8 mouse cellular contexts compared by ENCODE assay signal in genomic region chr7:25247498-25247897, GRCm38 (mm10). TPM values are rescaled to one million over a fixed set of nuclear protein-coding genes. Genes with fewer than 3 reads are reported as not detected.
DNase-seq lines count a peak whose midpoint lies in the region; ATAC-seq lines count a peak whose summit lies in the region.

No protein-coding gene starts in this region.

- peak overlapping the region; percentile 90 for H3K9ac ChIP-seq in kidney, embryonic 14.5 days (ENCODE audit: low read depth, low read length)
- H3K9ac ChIP-seq in embryonic facial prominence, embryonic 13.5 days: peak overlapping the region; percentile 98
- H3K9ac ChIP-seq in hindbrain, embryonic 16.5 days (ENCODE audit: low read depth, low read length): peak overlapping the region; percentile 79
- peak overlapping the region; percentile 51; the same call in 1 of the 2 replicates for H3K9ac ChIP-seq in midbrain, embryonic 15.5 days

- no peak for ATAC-seq in kidney, embryonic 14.5 days (ENCODE audit: low FRiP score, low TSS enrichment)
- ATAC-seq in embryonic facial prominence, embryonic 13.5 days (ENCODE audit: insufficient number of reproducible peaks, insufficient read depth, low FRiP score, low TSS enrichment, low read depth): no peak
- ATAC-seq in hindbrain, embryonic 16.5 days: no peak
- ATAC-seq in midbrain, embryonic 15.5 days (replicated peaks): no peak

- WGBS in kidney, embryonic 14.5 days: 10% methylated on average over 3 of the region's 3 CpGs
- whole genome bisulfite sequencing in embryonic facial prominence, embryonic 13.5 days: 17% methylated on average over 3 of the region's 3 CpGs
- WGBS in hindbrain, embryonic 16.5 days: 10% methylated on average over 3 of the region's 3 CpGs
- WGBS in midbrain, embryonic 15.5 days: 16% methylated on average over 3 of the region's 3 CpGs

- H3K27ac ChIP-seq in kidney, embryonic 14.5 days (ENCODE audit: low read depth, low read length): peak overlapping the region; percentile 99
- H3K27ac ChIP-seq in embryonic facial prominence, embryonic 13.5 days: peak overlapping the region; percentile 99
- H3K27ac ChIP-seq in hindbrain, embryonic 16.5 days (ENCODE audit: low read depth, low read length): peak overlapping the region; percentile 91
- H3K27ac ChIP-seq in midbrain, embryonic 15.5 days: peak overlapping the region; percentile 82

- H3K4me3 ChIP-seq in kidney, embryonic 14.5 days (ENCODE audit: low read length): peak overlapping the region; percentile 73
- H3K4me3 ChIP-seq in embryonic facial prominence, embryonic 13.5 days: peak overlapping the region; percentile 93
- H3K4me3 ChIP-seq in hindbrain, embryonic 16.5 days (ENCODE audit: low read length): peak overlapping the region; percentile 86
- H3K4me3 ChIP-seq in midbrain, embryonic 15.5 days: peak overlapping the region; percentile 71

- H3K27me3 ChIP-seq in kidney, embryonic 14.5 days (ENCODE audit: control insufficient read depth, insufficient read depth, low read length): no peaks in the 10 kb centered on the region
- H3K27me3 ChIP-seq in embryonic facial prominence, embryonic 13.5 days: no peaks in the 10 kb centered on the region
- no peaks in the 10 kb centered on the region for H3K27me3 ChIP-seq in hindbrain, embryonic 16.5 days (replicated peaks; ENCODE audit: control insufficient read depth, insufficient read depth, low read length)
- no peaks in the 10 kb centered on the region for H3K27me3 ChIP-seq in midbrain, embryonic 15.5 days (replicated peaks)

- peaks cover 47% of the 10 kb centered on the region for H3K4me1 ChIP-seq in kidney, embryonic 14.5 days (ENCODE audit: control insufficient read depth, insufficient read depth, low read length)
- peaks cover 60% of the 10 kb centered on the region for H3K4me1 ChIP-seq in embryonic facial prominence, embryonic 13.5 days
- H3K4me1 ChIP-seq in hindbrain, embryonic 16.5 days (ENCODE audit: control insufficient read depth, insufficient read depth, low read depth, low read length): peaks cover 47% of the 10 kb centered on the region
- H3K4me1 ChIP-seq in midbrain, embryonic 15.5 days: peaks cover 59% of the 10 kb centered on the region

- DNase-seq in kidney, adult 18-20 months: no peak
- no peak for DNase-seq in adrenal gland, adult 18-20 months (ENCODE audit: low spot score in 2 of 2)
- DNase-seq in retina, postnatal 1 day: no peak
- no peak for DNase-seq in right cerebral cortex, adult 18-20 months

- peaks cover 38% of the 10 kb centered on the region for H3K36me3 ChIP-seq in kidney, embryonic 14.5 days (ENCODE audit: control insufficient read depth, insufficient read depth, low read length)
- peaks cover 35% of the 10 kb centered on the region for H3K36me3 ChIP-seq in embryonic facial prominence, embryonic 13.5 days
- no peaks in the 10 kb centered on the region for H3K36me3 ChIP-seq in hindbrain, embryonic 16.5 days (ENCODE audit: control insufficient read depth, insufficient read depth, low read length)
- H3K36me3 ChIP-seq in midbrain, embryonic 15.5 days (replicated peaks): no peaks in the 10 kb centered on the region

- no peaks in the 10 kb centered on the region for H3K9me3 ChIP-seq in kidney, embryonic 14.5 days (ENCODE audit: control insufficient read depth, low read length)
- H3K9me3 ChIP-seq in embryonic facial prominence, embryonic 13.5 days: no peaks in the 10 kb centered on the region
- no peaks in the 10 kb centered on the region for H3K9me3 ChIP-seq in hindbrain, embryonic 16.5 days (ENCODE audit: control insufficient read depth, low read length)
- H3K9me3 ChIP-seq in midbrain, embryonic 15.5 days: no peaks in the 10 kb centered on the region

- H3K4me2 ChIP-seq in kidney, embryonic 14.5 days (replicated peaks; ENCODE audit: low read depth, low read length): peak overlapping the region; percentile 94
- H3K4me2 ChIP-seq in embryonic facial prominence, embryonic 13.5 days: peak overlapping the region; percentile 98
- H3K4me2 ChIP-seq in hindbrain, embryonic 16.5 days (ENCODE audit: low read length): peak overlapping the region; percentile 99
- H3K4me2 ChIP-seq in midbrain, embryonic 15.5 days: peak overlapping the region; percentile 100

RNA-seq across cellular contexts. Expression of gene Erf, which starts 3.1 kb away (rescaled TPM):
- polyA plus RNA-seq in kidney, embryonic 14.5 days (2014; fragmentation: Nextera tagmentation; extraction: Ambion mirVana): 22.4 and 28.8 TPM in 2 replicates
- 22.2 and 25.3 TPM in 2 replicates for polyA plus RNA-seq in embryonic facial prominence, embryonic 13.5 days (2015; fragmentation: Nextera tagmentation; extraction: Ambion mirVana)
- polyA plus RNA-seq in hindbrain, embryonic 16.5 days (2015; fragmentation: Nextera tagmentation; extraction: Ambion mirVana): 3.7 and 4.3 TPM in 2 replicates
- 3.3 and 5.3 TPM in 2 replicates for polyA plus RNA-seq in midbrain, embryonic 15.5 days (2015; fragmentation: Nextera tagmentation; extraction: Ambion mirVana)
- total RNA-seq in adrenal gland, adult 18-20 months (2021): 10 to 100 TPM; 18.3 to 25.8 TPM

RNA-seq across cellular contexts. Expression of gene Gsk3a, which starts 9.8 kb away (rescaled TPM):
- polyA plus RNA-seq in kidney, embryonic 14.5 days (2014; fragmentation: Nextera tagmentation; extraction: Ambion mirVana): 15.7 and 18.5 TPM in 2 replicates
- 11.4 and 14.4 TPM in 2 replicates for polyA plus RNA-seq in embryonic facial prominence, embryonic 13.5 days (2015; fragmentation: Nextera tagmentation; extraction: Ambion mirVana)
- 13.0 and 16.4 TPM in 2 replicates for polyA plus RNA-seq in hindbrain, embryonic 16.5 days (2015; fragmentation: Nextera tagmentation; extraction: Ambion mirVana)
- polyA plus RNA-seq in midbrain, embryonic 15.5 days (2015; fragmentation: Nextera tagmentation; extraction: Ambion mirVana): 19.5 TPM in 2 replicates
- total RNA-seq in adrenal gland, adult 18-20 months (2021): 100 to 1,000 TPM in 1 of 2 experiments, 10 to 100 TPM in 1; 96.7 to 101 TPM

RNA-seq across cellular contexts. Expression of gene Cic, which starts 20.0 kb away (rescaled TPM):
- polyA plus RNA-seq in kidney, embryonic 14.5 days (2014; fragmentation: Nextera tagmentation; extraction: Ambion mirVana): 36.0 and 47.2 TPM in 2 replicates
- 46.2 and 47.4 TPM in 2 replicates for polyA plus RNA-seq in embryonic facial prominence, embryonic 13.5 days (2015; fragmentation: Nextera tagmentation; extraction: Ambion mirVana)
- polyA plus RNA-seq in hindbrain, embryonic 16.5 days (2015; fragmentation: Nextera tagmentation; extraction: Ambion mirVana): 31.0 and 36.4 TPM in 2 replicates
- 42.1 and 45.9 TPM in 2 replicates for polyA plus RNA-seq in midbrain, embryonic 15.5 days (2015; fragmentation: Nextera tagmentation; extraction: Ambion mirVana)
- total RNA-seq in adrenal gland, adult 18-20 months (2021): 100 to 1,000 TPM in 1 of 2 experiments, 10 to 100 TPM in 1; 96.8 to 123 TPM

RNA-seq across cellular contexts. Expression of gene Zfp526, which starts 26.3 kb away (rescaled TPM):
- 2.2 and 4.2 TPM in 2 replicates for polyA plus RNA-seq in kidney, embryonic 14.5 days (2014; fragmentation: Nextera tagmentation; extraction: Ambion mirVana)
- 2.9 and 3.4 TPM in 2 replicates for polyA plus RNA-seq in embryonic facial prominence, embryonic 13.5 days (2015; fragmentation: Nextera tagmentation; extraction: Ambion mirVana)
- 1.6 and 1.8 TPM in 2 replicates for polyA plus RNA-seq in hindbrain, embryonic 16.5 days (2015; fragmentation: Nextera tagmentation; extraction: Ambion mirVana)
- polyA plus RNA-seq in midbrain, embryonic 15.5 days (2015; fragmentation: Nextera tagmentation; extraction: Ambion mirVana): 1.8 and 1.9 TPM in 2 replicates
- 10 to 100 TPM in 1 of 2 experiments, 1 to 10 TPM in 1; 8.4 to 10.2 TPM for total RNA-seq in adrenal gland, adult 18-20 months (2021)

RNA-seq across cellular contexts. Expression of gene Dedd2, which starts 27.1 kb away (rescaled TPM):
- polyA plus RNA-seq in kidney, embryonic 14.5 days (2014; fragmentation: Nextera tagmentation; extraction: Ambion mirVana): 8.7 and 10.8 TPM in 2 replicates
- 8.7 and 9.9 TPM in 2 replicates for polyA plus RNA-seq in embryonic facial prominence, embryonic 13.5 days (2015; fragmentation: Nextera tagmentation; extraction: Ambion mirVana)
- polyA plus RNA-seq in hindbrain, embryonic 16.5 days (2015; fragmentation: Nextera tagmentation; extraction: Ambion mirVana): 14.2 and 14.8 TPM in 2 replicates
- polyA plus RNA-seq in midbrain, embryonic 15.5 days (2015; fragmentation: Nextera tagmentation; extraction: Ambion mirVana): 18.5 and 18.7 TPM in 2 replicates
- total RNA-seq in adrenal gland, adult 18-20 months (2021): 10 to 100 TPM; 24.0 to 27.0 TPM
